Mouse (Mus musculus) megakaryocyte progenitor cell, adult 5-6 weeks (primary cell): ENCODE results near the gene Hoxa5. TPM values are rescaled to one million over a fixed set of nuclear protein-coding genes. Genes with fewer than 3 reads are reported as not detected.

Experiments
- ATAC-seq: replicated peaks from 2 replicates; pipeline ENCODE4 v1.8.0; 2016; ENCODE audit warnings: mild to moderate bottlenecking, moderate TSS enrichment, inconsistent platforms; ENCODE audit not compliant: poor library complexity
- total RNA-seq, 2 experiments: library from RNA; stranded (forward) in 1 of 2; stranded (reverse) in 1 of 2; fragments of 157-497, 149-512 nt in 1 of 2; fragments of 200-1000 nt in 1 of 2; gene quantifications; 2 replicates each; pipeline versions ENCODE4 v1.2.3 to v1.2.4; 2015 to 2017

Gene Hoxa5
- total RNA-seq, 2 experiments from 2014 or later, result 0.83 to 3.1 TPM

- ATAC-seq, result no peak
Measured at GRCm38 (mm10) chr6:52180726-52181125, 23.7 kb downstream of the Hoxa5 start.

DNA sequence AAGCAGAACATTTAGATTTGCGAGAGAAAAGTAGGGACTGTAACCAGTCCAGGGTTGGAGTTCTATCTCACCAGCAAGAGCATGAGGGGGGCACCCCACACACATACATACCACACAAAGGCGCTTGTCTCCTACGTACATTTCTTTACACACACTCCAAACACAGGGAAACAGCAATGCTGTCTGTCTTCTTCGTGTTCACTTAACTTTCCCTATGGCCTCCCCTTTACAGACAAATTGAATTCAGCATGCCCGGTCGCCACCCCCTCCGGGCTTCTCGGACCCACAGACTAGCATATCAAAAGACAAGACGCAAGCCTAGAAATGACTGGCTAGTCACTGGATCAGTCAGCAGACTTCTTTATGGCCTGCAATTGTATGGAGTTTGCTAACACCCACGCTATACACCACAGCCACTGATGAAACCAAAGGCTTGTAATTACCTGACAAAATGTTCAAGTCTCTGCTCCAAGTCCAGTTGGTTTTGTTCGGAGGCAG is 24.1 kb downstream of the Hoxa5 start:
- no peak for ATAC-seq

DNA sequence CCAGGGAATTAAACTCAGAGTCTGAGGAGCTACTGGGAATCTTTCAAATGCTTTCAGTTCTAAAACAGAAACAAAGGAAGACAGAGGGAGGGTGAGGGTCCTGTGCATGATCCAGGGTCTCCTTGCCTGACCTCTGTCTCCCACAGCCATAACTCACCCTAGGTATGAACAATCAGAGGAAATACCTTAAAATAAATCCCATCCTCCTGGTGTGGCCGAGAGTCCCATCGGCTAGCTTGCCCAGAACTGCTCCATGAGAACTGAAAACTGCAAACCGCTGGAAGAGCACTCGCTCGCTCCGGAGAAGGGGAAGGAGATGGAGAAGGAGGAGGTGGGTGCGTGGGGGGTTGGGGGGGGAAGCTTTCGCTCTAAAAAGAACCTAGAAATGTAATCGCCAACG is 24.7 kb downstream of the Hoxa5 start:
- no peak for ATAC-seq

DNA sequence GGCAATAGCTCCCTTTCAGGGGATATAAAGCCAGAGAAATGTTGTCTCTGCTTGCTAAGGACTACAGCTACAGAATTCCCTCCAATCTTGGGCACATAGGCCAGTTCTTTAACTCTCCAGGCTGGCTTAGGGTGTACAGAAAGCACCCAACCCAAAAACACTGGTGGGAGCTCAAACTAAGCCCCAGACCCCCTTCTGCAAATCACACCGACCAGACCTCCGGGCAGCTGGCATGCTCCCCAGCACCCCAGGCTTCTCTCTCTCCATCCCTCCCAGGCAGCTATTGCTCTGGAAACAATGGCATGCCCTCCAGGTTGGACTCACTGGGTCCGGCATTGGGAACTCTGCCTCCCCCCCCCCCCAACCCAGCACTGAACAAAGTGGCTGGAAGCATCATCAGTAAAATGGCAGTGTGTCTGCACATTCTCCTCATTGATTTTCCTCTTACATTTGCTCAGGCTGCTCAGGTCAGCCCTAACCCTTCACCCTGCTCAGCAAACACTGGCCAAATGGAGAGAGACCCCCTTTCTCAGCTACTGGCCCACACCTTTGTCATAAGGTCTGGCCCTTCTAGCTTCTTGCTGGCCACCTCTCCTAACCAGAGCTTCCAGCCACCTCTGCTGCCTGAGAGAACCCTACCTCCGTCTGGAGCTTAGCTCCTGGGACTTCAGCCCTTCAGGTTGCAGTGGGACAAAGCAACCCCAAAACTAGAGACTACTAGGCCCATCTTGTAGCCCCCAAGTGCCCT is 25.3 kb downstream of the Hoxa5 start:
- ATAC-seq, result no peak

GRCm38 (mm10) chr6:52177806-52178205 is 26.6 kb downstream of the Hoxa5 start:
- ATAC-seq, result no peak

DNA sequence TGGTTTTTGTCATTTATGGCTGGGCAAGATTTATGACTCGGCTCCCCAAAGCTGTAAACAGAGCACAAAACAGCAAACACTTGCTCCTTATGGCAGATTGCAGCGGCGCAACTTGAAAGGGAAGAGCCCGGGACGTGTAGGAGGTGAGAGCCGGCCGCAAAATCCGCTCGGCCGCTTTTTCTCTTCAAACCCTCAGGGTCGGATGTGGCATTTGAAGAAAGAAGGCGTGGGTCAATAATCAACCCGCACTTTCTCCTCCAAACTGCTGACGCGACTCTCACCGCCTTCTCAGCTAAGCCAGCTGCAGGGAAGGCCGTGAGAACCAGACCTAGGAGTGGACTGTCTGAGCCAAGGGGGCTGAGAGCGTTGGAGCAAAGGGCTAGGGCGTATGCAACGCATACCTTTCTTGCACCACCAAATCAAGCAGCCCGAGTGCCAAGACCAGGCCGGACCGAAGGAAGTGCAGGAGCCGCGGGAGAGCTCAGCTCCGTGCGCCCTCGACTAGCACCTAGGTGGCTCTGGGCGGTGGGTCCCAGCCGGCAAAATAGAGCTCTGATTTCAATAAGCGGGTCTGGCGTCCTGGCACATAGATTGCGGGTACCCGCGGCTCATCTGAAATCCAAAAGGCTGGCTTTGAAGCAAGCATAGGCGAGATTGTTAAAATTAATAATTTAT is 27.2 kb downstream of the Hoxa5 start, which contains the start of gene 5730596B20Rik:
Gene 5730596B20Rik (plus strand): TSS at position 438 of the 675 bp plus-strand sequence.
- ATAC-seq, result no peak

- no peak for ATAC-seq
Measured at GRCm38 (mm10) chr6:52176391-52176790, 28.0 kb downstream of the Hoxa5 start.

GRCm38 (mm10) chr6:52175864-52176263 is 28.5 kb downstream of the Hoxa5 start:
- no peak for ATAC-seq

GRCm38 (mm10) chr6:52174968-52175751 is 29.2 kb downstream of the Hoxa5 start:
- no peak for ATAC-seq

DNA sequence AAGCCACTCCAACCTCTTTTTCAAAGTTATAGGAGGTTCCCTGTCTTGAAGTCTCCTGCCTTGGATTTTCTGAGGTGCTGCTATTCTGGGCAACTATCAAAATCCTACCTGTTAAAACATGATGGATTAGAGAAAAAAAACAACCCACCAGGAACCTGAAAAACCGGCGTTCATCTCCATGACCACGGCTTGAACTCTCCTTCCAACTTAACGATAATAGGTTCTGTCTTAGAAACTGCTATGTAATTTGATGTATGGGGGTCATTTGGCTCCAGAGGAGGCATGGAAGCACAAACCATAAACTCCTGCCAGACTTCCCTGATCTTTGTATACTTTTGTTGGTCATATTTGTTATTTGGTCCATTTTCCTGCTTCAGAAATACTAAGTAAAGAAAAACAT is 30.7 kb downstream of the Hoxa5 start:
- ATAC-seq, result no peak

- ATAC-seq, result no peak
Measured at GRCm38 (mm10) chr6:52172501-52172900, 31.9 kb downstream of the Hoxa5 start.

DNA sequence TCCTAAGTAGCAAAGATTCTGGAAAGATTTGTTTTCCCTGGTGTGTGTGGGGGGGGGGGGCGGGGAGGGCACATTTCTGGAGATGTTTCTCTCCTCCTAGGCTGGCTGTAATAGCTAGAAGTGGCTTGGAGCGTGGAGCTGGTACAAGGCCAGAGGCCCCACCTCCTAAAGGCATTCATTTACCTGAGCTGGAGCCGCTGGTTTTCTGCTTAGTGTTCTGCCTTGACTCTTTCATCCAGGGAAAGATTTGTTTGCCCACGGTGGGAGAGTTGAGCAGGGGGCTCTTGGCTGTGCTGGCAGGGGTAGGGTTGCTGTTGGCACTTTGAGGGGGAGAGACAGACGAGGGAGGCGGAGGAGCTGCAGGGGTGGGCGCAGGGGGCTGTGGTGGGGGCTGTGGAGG is 32.4 kb downstream of the Hoxa5 start:
- ATAC-seq, result no peak

DNA sequence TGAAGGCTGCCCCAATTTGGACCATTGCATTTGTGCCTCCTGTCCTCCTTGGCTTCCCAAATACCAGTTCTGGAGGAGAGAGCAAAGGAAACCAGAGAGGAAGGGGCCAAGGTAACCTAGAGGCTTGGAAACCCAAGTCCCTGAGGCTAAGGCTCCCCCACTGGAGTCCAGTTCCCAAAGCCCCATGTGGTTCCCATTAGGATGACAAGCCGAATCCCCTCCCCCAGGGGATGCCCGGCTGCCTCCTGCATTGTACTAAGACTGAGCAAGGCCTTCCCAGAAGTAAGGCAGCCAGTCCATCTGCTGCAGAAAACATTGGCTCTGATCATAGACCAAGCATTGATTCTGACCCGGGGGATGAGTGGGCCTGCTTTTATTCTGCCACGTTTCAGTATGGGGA is 33.1 kb downstream of the Hoxa5 start:
- no peak for ATAC-seq

DNA sequence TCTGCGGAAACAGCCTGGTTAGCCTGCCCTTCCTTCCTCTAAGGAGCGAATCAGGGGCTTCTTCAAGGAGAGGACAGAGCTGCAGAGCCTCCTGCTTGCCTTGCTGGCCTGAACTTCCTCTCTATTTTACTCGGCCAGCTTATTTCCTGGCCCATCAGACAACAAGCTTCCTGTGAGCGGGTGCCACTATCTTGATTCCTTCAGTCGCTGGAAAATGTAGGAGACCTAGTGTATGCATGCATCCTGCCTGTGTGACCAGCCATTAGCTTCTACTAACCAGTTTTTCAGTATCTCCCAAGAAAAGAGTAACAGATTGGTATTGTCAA is 33.5 kb downstream of the Hoxa5 start:
- no peak for ATAC-seq

- no peak for ATAC-seq
Measured at GRCm38 (mm10) chr6:52170166-52170897, 34.1 kb downstream of the Hoxa5 start.

DNA sequence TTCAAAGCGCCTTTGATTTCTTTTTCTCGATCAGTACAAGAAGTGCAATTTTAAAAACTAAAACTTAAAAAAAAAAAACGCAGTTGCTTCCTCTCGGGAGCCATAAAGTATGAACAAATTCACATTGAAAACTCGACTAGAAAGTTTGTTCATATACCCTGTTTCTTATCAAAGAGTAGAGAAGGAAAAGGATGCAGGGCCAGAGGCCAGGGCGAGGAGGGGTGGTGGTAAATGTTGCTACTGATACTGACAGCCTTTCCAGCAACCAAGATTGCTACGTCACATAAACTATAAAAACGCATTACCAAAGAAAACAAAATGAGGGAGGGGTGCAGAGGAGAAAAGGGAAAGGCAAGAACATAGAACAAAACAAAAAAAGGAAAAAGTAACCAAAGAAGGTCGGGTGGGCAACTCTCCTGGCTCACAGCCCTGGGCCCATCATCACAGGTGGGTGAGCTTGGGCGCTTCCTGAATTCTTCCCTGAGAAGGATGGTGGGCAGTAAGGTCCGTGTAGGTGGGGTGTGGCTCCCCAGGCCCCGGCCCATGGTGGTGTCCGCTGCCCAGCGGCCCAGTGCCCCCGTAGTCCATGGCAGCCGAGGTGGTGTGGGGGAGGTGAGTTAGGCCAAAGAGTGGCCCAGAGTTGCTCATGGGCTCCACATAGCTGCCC is 34.8 kb downstream of the Hoxa5 start:
- no peak for ATAC-seq

GRCm38 (mm10) chr6:52168191-52169055 is 36.0 kb downstream of the Hoxa5 start:
- ATAC-seq, result no peak

DNA sequence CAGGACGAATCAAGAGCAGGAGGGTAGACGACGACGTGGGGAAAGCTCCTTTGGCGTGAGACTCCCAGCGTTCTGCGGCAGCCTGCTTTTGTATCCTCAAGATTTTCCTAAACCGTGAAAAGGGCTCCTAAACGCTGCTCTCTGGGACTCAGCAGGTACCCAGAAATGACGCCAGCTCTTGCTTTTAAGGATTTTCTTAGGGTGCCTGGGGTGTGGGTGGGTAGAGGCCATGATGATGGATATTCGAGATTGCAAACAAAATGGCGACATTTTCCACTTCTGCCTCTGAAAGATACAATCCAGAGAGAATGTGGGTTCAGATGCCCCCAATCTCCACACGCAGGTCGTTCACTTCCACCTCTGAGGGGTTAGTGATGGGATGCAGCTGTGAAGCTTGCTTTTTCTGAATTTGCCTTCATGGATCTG is 36.6 kb downstream of the Hoxa5 start:
- ATAC-seq, result no peak

- ATAC-seq, result no peak
Measured at GRCm38 (mm10) chr6:52167176-52167575, 37.2 kb downstream of the Hoxa5 start.
